Mouse (Mus musculus) thymus, adult 2 months (tissue): ENCODE measurements around the gene Kcnc1. TPM values are rescaled to one million over a fixed set of nuclear protein-coding genes. Genes with fewer than 3 reads are reported as not detected.

Experiments used
- DNase-seq: peaks from one replicate; pipeline ENCODE4 v3.0.0; 2021
- H3K27ac ChIP-seq: fragments of 200-500 bp; 2 replicates; pipeline ENCODE4 v1.5.1; 2012; ENCODE audit warnings: low read length, control low read depth; ENCODE audit not compliant: control insufficient read depth, insufficient read depth
- H3K27me3 ChIP-seq: fragments of 200-500 bp; 2 replicates; pipeline ENCODE4 v1.6.1; 2012; ENCODE audit warnings: mild to moderate bottlenecking, low read length, moderate library complexity, mixed read lengths; ENCODE audit not compliant: control insufficient read depth, insufficient read depth
- H3K36me3 ChIP-seq: fragments of 200-500 bp; 2 replicates; pipeline ENCODE4 v1.6.1; 2012; ENCODE audit warnings: mild to moderate bottlenecking, low read length, moderate library complexity; ENCODE audit not compliant: control insufficient read depth, insufficient read depth
- H3K4me1 ChIP-seq: fragments of 200-500 bp; replicated peaks from 2 replicates; pipeline ENCODE4 v1.6.1; 2012; ENCODE audit warnings: low read length; ENCODE audit not compliant: control insufficient read depth, insufficient read depth
- H3K4me3 ChIP-seq: fragments of 200-500 bp; 2 replicates; pipeline ENCODE4 v1.5.1; 2012; ENCODE audit warnings: mild to moderate bottlenecking, low read length, control low read depth, moderate library complexity; ENCODE audit not compliant: control insufficient read depth, insufficient read depth
- CTCF ChIP-seq: fragments of 200-500 bp; IDR thresholded peaks from 2 replicates; pipeline ENCODE4 v1.5.1; 2012; ENCODE audit warnings: mild to moderate bottlenecking, control low read depth, low read length, moderate library complexity, borderline replicate concordance; ENCODE audit not compliant: control insufficient read depth, poor library complexity, insufficient read depth; ENCODE audit errors: extremely low read depth
- POLR2A ChIP-seq: fragments of 200-500 bp; IDR thresholded peaks from 2 replicates; pipeline ENCODE4 v1.6.1; 2012; ENCODE audit warnings: mild to moderate bottlenecking, low read length, control low read depth, moderate library complexity; ENCODE audit not compliant: control insufficient read depth, poor library complexity, insufficient read depth; ENCODE audit errors: extremely low read depth
- WGBS: fragments of 180-500 bp; shearing (Covaris S2); methylation state at CpG from one replicate; pipeline ENCODE4 v1.1.7; 2018; 5-methylcytosine and 5-hydroxymethylcytosine counted together
- polyA plus RNA-seq: library from polyadenylated mRNA; depleted of rRNA; stranded (reverse); fragments of >200 nt; gene quantifications from 2 replicates; pipeline ENCODE4 v1.2.3, GENCODE M21; 2012

Gene Kcnc1
- polyA plus RNA-seq, 1 experiment = 1.3 TPM

GRCm38 (mm10) chr7:46418102-46418622 is 21.9 kb downstream of the Kcnc1 start:
- DNase-seq = no peak
- H3K4me1 ChIP-seq = no peaks in the 10 kb centered on the region
- H3K27ac ChIP-seq = no peak overlapping the region
- WGBS = 88% methylated on average over 16 of the region's 16 CpGs
- no peaks in the 10 kb centered on the region for H3K27me3 ChIP-seq
- H3K36me3 ChIP-seq = no peaks in the 10 kb centered on the region
- H3K4me3 ChIP-seq = no peak overlapping the region
- TF ChIP-seq POLR2A (no peak), CTCF (no peak)

GRCm38 (mm10) chr7:46421535-46421934 is 25.2 kb downstream of the Kcnc1 start:
- no peaks in the 10 kb centered on the region for H3K36me3 ChIP-seq
- TF ChIP-seq POLR2A (no peak), CTCF (no peak)

GRCm38 (mm10) chr7:46422052-46422763 is 25.9 kb downstream of the Kcnc1 start:
- Histone ChIP-seq H3K27ac (no peak overlapping the region), H3K4me1 (no peaks in the 10 kb centered on the region), H3K4me3 (no peak overlapping the region), H3K36me3 (no peaks in the 10 kb centered on the region), H3K27me3 (no peaks in the 10 kb centered on the region)
- DNase-seq = no peak
- 86% methylated on average over 8 of the region's 8 CpGs for WGBS
- TF ChIP-seq CTCF = no peak
- no peak for TF ChIP-seq POLR2A

More at GRCm38 (mm10) chr7:46421535-46421934, 25.2 kb downstream of the Kcnc1 start:
- no peaks in the 10 kb centered on the region for H3K27me3 ChIP-seq
- no peak overlapping the region for H3K4me3 ChIP-seq
- DNase-seq = no peak
- H3K4me1 ChIP-seq = no peaks in the 10 kb centered on the region
- WGBS = 71% methylated on average over 5 of the region's 5 CpGs
- no peak overlapping the region for H3K27ac ChIP-seq

GRCm38 (mm10) chr7:46422764-46423412 is 26.6 kb downstream of the Kcnc1 start:
- H3K4me3 ChIP-seq = no peak overlapping the region
- no peak overlapping the region for H3K27ac ChIP-seq
- TF ChIP-seq POLR2A = no peak
- peak; percentile 86 for TF ChIP-seq CTCF
- H3K36me3 ChIP-seq = no peaks in the 10 kb centered on the region
- H3K4me1 ChIP-seq = no peaks in the 10 kb centered on the region
- peak; percentile 69 for DNase-seq
- 54% methylated on average over 18 of the region's 18 CpGs for WGBS
- no peaks in the 10 kb centered on the region for H3K27me3 ChIP-seq

GRCm38 (mm10) chr7:46423951-46424350 is 27.7 kb downstream of the Kcnc1 start:
- no peak for DNase-seq
- WGBS = 76% methylated on average over 3 of the region's 3 CpGs
- Histone ChIP-seq H3K27ac (peak overlapping the region; percentile 15; the same call in 1 of the 2 replicates), H3K27me3 (no peaks in the 10 kb centered on the region), H3K4me1 (no peaks in the 10 kb centered on the region), H3K36me3 (no peaks in the 10 kb centered on the region), H3K4me3 (no peak overlapping the region)
- TF ChIP-seq POLR2A (no peak), CTCF (no peak)

GRCm38 (mm10) chr7:46425012-46425411 is 28.7 kb downstream of the Kcnc1 start:
- DNase-seq = no peak
- Histone ChIP-seq H3K27me3 (no peaks in the 10 kb centered on the region), H3K4me1 (no peaks in the 10 kb centered on the region), H3K4me3 (no peak overlapping the region), H3K36me3 (no peaks in the 10 kb centered on the region), H3K27ac (no peak overlapping the region)
- 88% methylated on average over 4 of the region's 4 CpGs for WGBS
- TF ChIP-seq CTCF (no peak), POLR2A (no peak)
